Mouse (Mus musculus) hindbrain, embryonic 16.5 days (tissue): ENCODE data around the gene Dph1. TPM values are rescaled to one million over a fixed set of nuclear protein-coding genes. Genes with fewer than 3 reads are reported as not detected.

Source experiments
- ATAC-seq: fragments of 200-750 bp; cut with Nextera tagmentation; 2 replicates; pipeline ENCODE4 v1.8.0; 2017; ENCODE audit warnings: moderate TSS enrichment, moderate library complexity
- H3K27ac ChIP-seq: fragments of 300-500 bp; sonication (generic); 2 replicates; pipeline ENCODE4 v1.5.1; 2014; ENCODE audit warnings: low read depth, mild to moderate bottlenecking, control low read depth, low read length, moderate library complexity
- H3K27me3 ChIP-seq: fragments of 300-500 bp; sonication (generic); replicated peaks from 2 replicates; pipeline ENCODE4 v1.6.1; 2014; ENCODE audit warnings: low read length; ENCODE audit not compliant: control insufficient read depth, insufficient read depth
- H3K36me3 ChIP-seq: fragments of 300-500 bp; sonication (generic); 2 replicates; pipeline ENCODE4 v1.6.1; 2014; ENCODE audit warnings: mild to moderate bottlenecking, low read length, moderate library complexity, mixed read lengths; ENCODE audit not compliant: control insufficient read depth, insufficient read depth
- H3K4me1 ChIP-seq: fragments of 300-500 bp; sonication (generic); 2 replicates; pipeline ENCODE4 v1.6.1; 2014; ENCODE audit warnings: low read depth, low read length; ENCODE audit not compliant: control insufficient read depth, insufficient read depth
- H3K4me2 ChIP-seq: fragments of 300-500 bp; sonication (generic); 2 replicates; pipeline ENCODE4 v1.6.1; 2014; ENCODE audit warnings: mild to moderate bottlenecking, low read length, control low read depth, moderate library complexity
- H3K4me3 ChIP-seq: fragments of 300-500 bp; sonication (generic); 2 replicates; pipeline ENCODE4 v1.5.1; 2014; ENCODE audit warnings: mild to moderate bottlenecking, low read length, control low read depth, moderate library complexity
- H3K9ac ChIP-seq: fragments of 300-500 bp; sonication (generic); 2 replicates; pipeline ENCODE4 v1.6.1; 2014; ENCODE audit warnings: low read depth, mild to moderate bottlenecking, control low read depth, low read length, moderate library complexity
- H3K9me3 ChIP-seq: fragments of 300-500 bp; sonication (generic); 2 replicates; pipeline ENCODE4 v1.6.1; 2014; ENCODE audit warnings: mild to moderate bottlenecking, low read length, moderate library complexity; ENCODE audit not compliant: control insufficient read depth
- WGBS: fragments of 180-500 bp; shearing (Covaris S2); extraction: QIAGEN DNeasy Blood & Tissue Kit; methylation state at CpG from one replicate; pipeline ENCODE4 v1.1.7; 2014; 5-methylcytosine and 5-hydroxymethylcytosine counted together
- polyA plus RNA-seq: library from polyadenylated mRNA; unstranded; fragments of >200 nt; fragmentation: Nextera tagmentation; extraction: Ambion mirVana; gene quantifications from 2 replicates; pipeline ENCODE4 v1.2.1, GENCODE M21; 2015

Gene Dph1
- polyA plus RNA-seq, 1 experiment from 2014 or later = 15.4 TPM

GRCm38 (mm10) chr11:75166193-75166842 is 24.7 kb downstream of the Dph1 start:
- WGBS = 7% methylated on average over 44 of the region's 55 CpGs
- H3K9ac ChIP-seq = peak overlapping the region; percentile 56
- ATAC-seq = no peak
- H3K27me3 ChIP-seq = peaks cover 58% of the 10 kb centered on the region
- H3K4me3 ChIP-seq = peak overlapping the region; percentile 34
- H3K36me3 ChIP-seq = peaks cover 6% of the 10 kb centered on the region
- H3K27ac ChIP-seq = no peak overlapping the region
- peak overlapping the region; percentile 52 for H3K4me2 ChIP-seq
- no peaks in the 10 kb centered on the region for H3K9me3 ChIP-seq
- peaks cover 35% of the 10 kb centered on the region for H3K4me1 ChIP-seq

GRCm38 (mm10) chr11:75165441-75166192 is 25.4 kb downstream of the Dph1 start:
- Histone ChIP-seq H3K27ac (no peak overlapping the region), H3K9ac (peak overlapping the region; percentile 38), H3K9me3 (no peaks in the 10 kb centered on the region), H3K4me3 (peak overlapping the region; percentile 34), H3K4me1 (peaks cover 35% of the 10 kb centered on the region), H3K27me3 (peaks cover 58% of the 10 kb centered on the region), H3K36me3 (peaks cover 6% of the 10 kb centered on the region), H3K4me2 (peak overlapping the region; percentile 52)
- no peak for ATAC-seq
- 5% methylated on average over 52 of the region's 54 CpGs for WGBS

- Histone ChIP-seq H3K9ac (no peak overlapping the region), H3K27ac (no peak overlapping the region), H3K4me2 (peak overlapping the region; percentile 52), H3K36me3 (peaks cover 9% of the 10 kb centered on the region), H3K4me3 (peak overlapping the region; percentile 34), H3K4me1 (peaks cover 30% of the 10 kb centered on the region), H3K27me3 (peaks cover 58% of the 10 kb centered on the region), H3K9me3 (no peaks in the 10 kb centered on the region)
- no peak for ATAC-seq
- WGBS = 20% methylated on average over 15 of the region's 15 CpGs
Observed at GRCm38 (mm10) chr11:75164750-75165149, 26.3 kb downstream of the Dph1 start.

GRCm38 (mm10) chr11:75164051-75164450 is 27.0 kb downstream of the Dph1 start:
- Histone ChIP-seq H3K27ac (no peak overlapping the region), H3K27me3 (peaks cover 58% of the 10 kb centered on the region), H3K4me1 (peaks cover 24% of the 10 kb centered on the region), H3K4me3 (no peak overlapping the region), H3K9ac (no peak overlapping the region), H3K4me2 (no peak overlapping the region), H3K36me3 (peaks cover 9% of the 10 kb centered on the region), H3K9me3 (no peaks in the 10 kb centered on the region)
- 78% methylated on average over 2 of the region's 2 CpGs for WGBS
- ATAC-seq = no peak

GRCm38 (mm10) chr11:75163379-75163778 is 27.7 kb downstream of the Dph1 start:
- Histone ChIP-seq H3K9ac (no peak overlapping the region), H3K36me3 (peaks cover 9% of the 10 kb centered on the region), H3K4me1 (peaks cover 17% of the 10 kb centered on the region), H3K4me2 (no peak overlapping the region), H3K4me3 (no peak overlapping the region), H3K27ac (no peak overlapping the region), H3K27me3 (peaks cover 52% of the 10 kb centered on the region), H3K9me3 (no peaks in the 10 kb centered on the region)
- WGBS = 93% methylated on average over 6 of the region's 6 CpGs
- ATAC-seq = no peak

- H3K9ac ChIP-seq = no peak overlapping the region
- H3K4me2 ChIP-seq = no peak overlapping the region
- H3K4me3 ChIP-seq = no peak overlapping the region
- WGBS = 87% methylated on average over 12 of the region's 12 CpGs
- H3K27me3 ChIP-seq = peaks cover 51% of the 10 kb centered on the region
- no peak overlapping the region for H3K27ac ChIP-seq
- H3K4me1 ChIP-seq = peaks cover 14% of the 10 kb centered on the region
- H3K9me3 ChIP-seq = no peaks in the 10 kb centered on the region
- H3K36me3 ChIP-seq = peaks cover 9% of the 10 kb centered on the region
- ATAC-seq = no peak
Observed at GRCm38 (mm10) chr11:75162591-75163080, 28.4 kb downstream of the Dph1 start.

- Histone ChIP-seq H3K27me3 (peaks cover 40% of the 10 kb centered on the region), H3K27ac (no peak overlapping the region), H3K4me3 (no peak overlapping the region), H3K4me2 (no peak overlapping the region), H3K9me3 (no peaks in the 10 kb centered on the region), H3K4me1 (peaks cover 11% of the 10 kb centered on the region), H3K36me3 (peaks cover 9% of the 10 kb centered on the region), H3K9ac (no peak overlapping the region)
- WGBS = 68% methylated on average over 4 of the region's 4 CpGs
- ATAC-seq = no peak
Observed at GRCm38 (mm10) chr11:75161417-75162008, 29.5 kb downstream of the Dph1 start.

GRCm38 (mm10) chr11:75160954-75161353 is 30.1 kb downstream of the Dph1 start:
- peaks cover 9% of the 10 kb centered on the region for H3K36me3 ChIP-seq
- H3K4me2 ChIP-seq = no peak overlapping the region
- 77% methylated on average over 7 of the region's 7 CpGs for WGBS
- no peak overlapping the region for H3K4me3 ChIP-seq
- ATAC-seq = no peak
- no peaks in the 10 kb centered on the region for H3K9me3 ChIP-seq
- H3K4me1 ChIP-seq = peaks cover 7% of the 10 kb centered on the region
- H3K9ac ChIP-seq = no peak overlapping the region
- H3K27ac ChIP-seq = no peak overlapping the region
- H3K27me3 ChIP-seq = peaks cover 35% of the 10 kb centered on the region

- Histone ChIP-seq H3K4me1 (no peaks in the 10 kb centered on the region), H3K4me3 (no peak overlapping the region), H3K4me2 (no peak overlapping the region), H3K9me3 (no peaks in the 10 kb centered on the region), H3K36me3 (peaks cover 9% of the 10 kb centered on the region), H3K9ac (no peak overlapping the region), H3K27me3 (peaks cover 21% of the 10 kb centered on the region), H3K27ac (no peak overlapping the region)
- 53% methylated on average over 2 of the region's 2 CpGs for WGBS
- no peak for ATAC-seq
Observed at GRCm38 (mm10) chr11:75159564-75159963, 31.5 kb downstream of the Dph1 start.
